Mouse (Mus musculus): ENCODE data around the gene Zfp217. TPM values are rescaled to one million over a fixed set of nuclear protein-coding genes. Genes with fewer than 3 reads are reported as not detected.

Gene Zfp217
- polyA plus RNA-seq (2014; fragmentation: Illumina TruSeq; extraction: RNeasy Lipid Tissue Mini Kit (QIAGEN cat#74804); ENCODE audit: low read depth, low replicate concordance) = 11.7 TPM

GRCm38 (mm10) chr2:170147661-170148153, at the start of gene Zfp217:
Gene Zfp217 (minus strand): TSS chr2:170148103.

